Mouse (Mus musculus) heart, embryonic 16.5 days (tissue): ENCODE results near the gene Clk2. TPM values are rescaled to one million over a fixed set of nuclear protein-coding genes. Genes with fewer than 3 reads are reported as not detected.

Source experiments
- ATAC-seq: fragments of 200-750 bp; cut with Nextera tagmentation; replicated peaks from 2 replicates; pipeline ENCODE4 v1.8.0; 2017; ENCODE audit warnings: moderate number of reproducible peaks; ENCODE audit not compliant: insufficient read depth, low FRiP score; ENCODE audit errors: extremely low read depth
- H3K27ac ChIP-seq: fragments of 300-500 bp; sonication (generic); 2 replicates; pipeline ENCODE4 v1.5.1; 2014; ENCODE audit warnings: mild to moderate bottlenecking, low read length, control low read depth, moderate library complexity
- H3K27me3 ChIP-seq: fragments of 300-500 bp; sonication (generic); 2 replicates; pipeline ENCODE4 v1.6.1; 2014; ENCODE audit warnings: low read length, mixed read lengths; ENCODE audit not compliant: control insufficient read depth, insufficient read depth
- H3K36me3 ChIP-seq: fragments of 300-500 bp; sonication (generic); 2 replicates; pipeline ENCODE4 v1.6.1; 2014; ENCODE audit not compliant: control insufficient read depth, insufficient read depth
- H3K4me1 ChIP-seq: fragments of 300-500 bp; sonication (generic); 2 replicates; pipeline ENCODE4 v1.6.1; 2014; ENCODE audit warnings: low read length, mixed read lengths; ENCODE audit not compliant: control insufficient read depth, insufficient read depth
- H3K4me2 ChIP-seq: fragments of 300-500 bp; sonication (generic); 2 replicates; pipeline ENCODE4 v1.6.1; 2014; ENCODE audit warnings: low read depth, mild to moderate bottlenecking, control low read depth, low read length
- H3K4me3 ChIP-seq: fragments of 300-500 bp; sonication (generic); 2 replicates; pipeline ENCODE4 v1.5.1; 2014; ENCODE audit warnings: mild to moderate bottlenecking, control low read depth, low read length
- H3K9ac ChIP-seq: fragments of 300-500 bp; sonication (generic); 2 replicates; pipeline ENCODE4 v1.6.1; 2014; ENCODE audit warnings: low read length, control low read depth
- H3K9me3 ChIP-seq: fragments of 300-500 bp; sonication (generic); replicated peaks from 2 replicates; pipeline ENCODE4 v1.6.1; 2016; ENCODE audit warnings: low read length; ENCODE audit not compliant: control insufficient read depth
- WGBS: fragments of 180-500 bp; shearing (Covaris S2); extraction: QIAGEN DNeasy Blood & Tissue Kit; methylation state at CpG from one replicate; pipeline ENCODE4 v1.1.7; 2014; 5-methylcytosine and 5-hydroxymethylcytosine counted together
- polyA plus RNA-seq: library from polyadenylated mRNA; unstranded; fragments of >200 nt; fragmentation: Nextera tagmentation; extraction: Ambion mirVana; gene quantifications from 2 replicates; pipeline ENCODE4 v1.2.1, GENCODE M21; 2015

Gene Clk2
- polyA plus RNA-seq, 1 experiment from 2014 or later = 17.9 TPM

- no peak overlapping the region for H3K9ac ChIP-seq
- no peak overlapping the region for H3K4me3 ChIP-seq
- H3K9me3 ChIP-seq = no peaks in the 10 kb centered on the region
- ATAC-seq = no peak
- 45% methylated on average over 7 of the region's 7 CpGs for WGBS
- H3K4me2 ChIP-seq = no peak overlapping the region
- peaks cover 3% of the 10 kb centered on the region; the same call in 1 of the 2 replicates for H3K4me1 ChIP-seq
- H3K27me3 ChIP-seq = 0 out of 2 replicates have a peak, but pooled peaks cover 4% of the 10 kb centered on the region
- no peaks in the 10 kb centered on the region for H3K36me3 ChIP-seq
- H3K27ac ChIP-seq = no peak overlapping the region
Measured at GRCm38 (mm10) chr3:89133063-89133450, 31.5 kb upstream of the Clk2 start.

DNA sequence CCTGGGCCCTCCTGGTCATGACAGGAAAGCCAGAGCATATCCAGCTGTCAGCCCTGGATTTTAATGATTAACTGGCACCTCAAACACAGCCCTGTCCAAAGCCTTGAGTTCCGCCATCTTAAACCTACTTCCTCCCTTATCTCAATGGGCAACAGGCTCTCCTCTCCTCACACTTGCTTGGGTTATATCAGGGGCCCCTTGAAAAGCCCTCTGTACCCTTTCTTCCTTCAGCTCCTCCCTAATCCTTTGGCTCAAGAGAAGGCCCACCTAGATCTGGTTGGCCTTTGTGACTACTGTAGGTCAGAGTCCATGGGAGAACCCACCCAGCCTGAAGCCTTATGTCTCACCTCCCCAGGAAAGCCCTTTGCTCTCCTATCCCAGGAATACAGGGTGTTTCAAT, 30.8 kb upstream of the Clk2 start:
- no peak overlapping the region for H3K9ac ChIP-seq
- H3K4me1 ChIP-seq = peaks cover 3% of the 10 kb centered on the region; the same call in 1 of the 2 replicates
- no peak overlapping the region for H3K27ac ChIP-seq
- 45% methylated on average over 1 of the region's 1 CpGs for WGBS
- H3K9me3 ChIP-seq = no peaks in the 10 kb centered on the region
- no peak overlapping the region for H3K4me2 ChIP-seq
- no peaks in the 10 kb centered on the region for H3K36me3 ChIP-seq
- no peak for ATAC-seq
- H3K27me3 ChIP-seq = 0 out of 2 replicates have a peak, but pooled peaks cover 4% of the 10 kb centered on the region
- no peak overlapping the region for H3K4me3 ChIP-seq

DNA sequence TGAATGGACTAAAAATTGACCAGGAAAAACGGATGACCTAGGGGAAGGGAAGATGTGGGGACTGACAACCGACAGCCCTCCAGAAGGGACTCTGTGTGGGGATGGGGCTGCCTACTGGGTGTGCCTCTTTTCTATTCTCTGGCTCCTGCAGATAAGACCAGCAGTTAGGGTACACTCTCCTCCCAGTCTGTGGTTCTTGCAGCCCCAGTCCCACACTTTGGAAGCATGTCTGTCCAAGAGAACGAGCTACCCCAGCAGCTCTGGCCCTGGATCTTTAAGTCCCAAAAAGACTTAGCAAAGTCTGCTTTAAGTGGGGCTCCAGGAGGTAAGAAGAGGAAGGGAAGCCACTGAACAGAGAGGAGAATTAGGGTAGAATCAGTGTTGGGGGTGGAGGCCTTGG, 28.6 kb upstream of the Clk2 start, which contains the start of gene Pklr:
Gene Pklr, plus strand, starts transcription at position 185 of the 400 bp plus-strand sequence.
- no peak for ATAC-seq
- H3K4me3 ChIP-seq = no peak within 1 kb of the TSS

DNA sequence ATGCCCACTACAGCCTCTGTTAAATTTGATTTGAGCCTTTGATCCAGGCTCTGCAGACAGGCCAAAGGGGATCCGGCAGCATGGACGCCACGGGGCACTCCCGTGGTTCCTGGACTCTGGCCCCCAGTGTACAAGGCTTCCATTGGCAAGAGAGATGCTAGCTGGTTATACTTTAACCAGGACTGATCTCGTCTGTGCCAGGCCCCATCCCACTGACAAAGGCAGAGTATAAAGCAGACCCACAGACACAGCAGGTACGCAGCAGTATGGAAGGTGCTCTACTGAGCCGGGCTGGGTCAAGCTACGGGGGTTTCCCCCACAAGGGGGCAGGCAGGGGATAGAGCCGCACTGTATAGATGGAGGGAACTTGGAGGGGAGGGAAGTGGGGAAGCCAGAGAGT, 28.2 kb upstream of the Clk2 start:
- 39% methylated on average over 9 of the region's 9 CpGs for WGBS
- Histone ChIP-seq H3K9me3 (no peaks in the 10 kb centered on the region), H3K27me3 (0 out of 2 replicates have a peak, but pooled peaks cover 4% of the 10 kb centered on the region), H3K4me3 (no peak overlapping the region), H3K4me2 (no peak overlapping the region), H3K36me3 (no peaks in the 10 kb centered on the region), H3K27ac (no peak overlapping the region), H3K9ac (no peak overlapping the region), H3K4me1 (peaks cover 3% of the 10 kb centered on the region; the same call in 1 of the 2 replicates)
- no peak for ATAC-seq

More for the DNA sequence above, 28.6 kb upstream of the Clk2 start, which contains the start of gene Pklr:
- Histone ChIP-seq H3K36me3 (no peaks in the 10 kb centered on the region), H3K27ac (no peak within 1 kb of the TSS), H3K4me2 (no peak within 1 kb of the TSS), H3K27me3 (0 out of 2 replicates have a peak, but pooled peaks cover 4% of the 10 kb centered on the region), H3K9ac (no peak within 1 kb of the TSS), H3K4me1 (peaks cover 3% of the 10 kb centered on the region; the same call in 1 of the 2 replicates), H3K9me3 (no peaks in the 10 kb centered on the region)
- WGBS = 52% methylated on average over 3 of the region's 3 CpGs

GRCm38 (mm10) chr3:89144821-89145220, 19.8 kb upstream of the Clk2 start:
- no peaks in the 10 kb centered on the region for H3K36me3 ChIP-seq
- H3K27me3 ChIP-seq = peaks cover 48% of the 10 kb centered on the region
- 72% methylated on average over 10 of the region's 10 CpGs for WGBS
- no peak overlapping the region for H3K27ac ChIP-seq
- H3K4me3 ChIP-seq = no peak overlapping the region
- no peak overlapping the region for H3K4me2 ChIP-seq
- H3K9me3 ChIP-seq = no peaks in the 10 kb centered on the region
- no peak overlapping the region for H3K9ac ChIP-seq
- peaks cover 2% of the 10 kb centered on the region; the same call in 1 of the 2 replicates for H3K4me1 ChIP-seq
- ATAC-seq = no peak

GRCm38 (mm10) chr3:89145566-89145965, 19.0 kb upstream of the Clk2 start:
- Histone ChIP-seq H3K4me3 (no peak overlapping the region), H3K27ac (no peak overlapping the region), H3K4me1 (peaks cover 2% of the 10 kb centered on the region; the same call in 1 of the 2 replicates), H3K36me3 (no peaks in the 10 kb centered on the region), H3K9me3 (no peaks in the 10 kb centered on the region), H3K27me3 (peaks cover 53% of the 10 kb centered on the region), H3K4me2 (no peak overlapping the region), H3K9ac (no peak overlapping the region)
- no peak for ATAC-seq
- WGBS = 60% methylated on average over 8 of the region's 8 CpGs

GRCm38 (mm10) chr3:89147101-89147978, 17.3 kb upstream of the Clk2 start:
- peak overlapping the region; percentile 50 for H3K4me2 ChIP-seq
- H3K9me3 ChIP-seq = no peaks in the 10 kb centered on the region
- H3K4me1 ChIP-seq = peaks cover 2% of the 10 kb centered on the region; the same call in 1 of the 2 replicates
- no peak overlapping the region for H3K27ac ChIP-seq
- peaks cover 60% of the 10 kb centered on the region for H3K27me3 ChIP-seq
- WGBS = 19% methylated on average over 26 of the region's 26 CpGs
- H3K4me3 ChIP-seq = peak overlapping the region; percentile 34; the same call in 1 of the 2 replicates
- ATAC-seq = no peak
- H3K9ac ChIP-seq = no peak overlapping the region
- H3K36me3 ChIP-seq = no peaks in the 10 kb centered on the region

GRCm38 (mm10) chr3:89147979-89148311, 16.6 kb upstream of the Clk2 start:
- peak overlapping the region; percentile 50 for H3K4me2 ChIP-seq
- peaks cover 60% of the 10 kb centered on the region for H3K27me3 ChIP-seq
- H3K4me3 ChIP-seq = peak overlapping the region; percentile 34; the same call in 1 of the 2 replicates
- no peak overlapping the region for H3K9ac ChIP-seq
- H3K36me3 ChIP-seq = no peaks in the 10 kb centered on the region
- 5% methylated on average over 15 of the region's 15 CpGs for WGBS
- H3K9me3 ChIP-seq = no peaks in the 10 kb centered on the region
- peaks cover 2% of the 10 kb centered on the region; the same call in 1 of the 2 replicates for H3K4me1 ChIP-seq
- no peak for ATAC-seq
- H3K27ac ChIP-seq = no peak overlapping the region

- H3K27ac ChIP-seq = no peak overlapping the region
- peaks cover 60% of the 10 kb centered on the region for H3K27me3 ChIP-seq
- WGBS = 73% methylated on average over 14 of the region's 14 CpGs
- no peak for ATAC-seq
- H3K4me2 ChIP-seq = no peak overlapping the region
- H3K9me3 ChIP-seq = no peaks in the 10 kb centered on the region
- no peak overlapping the region for H3K9ac ChIP-seq
- peaks cover 2% of the 10 kb centered on the region; the same call in 1 of the 2 replicates for H3K4me1 ChIP-seq
- H3K36me3 ChIP-seq = no peaks in the 10 kb centered on the region
- no peak overlapping the region for H3K4me3 ChIP-seq
Measured at GRCm38 (mm10) chr3:89148567-89148966, 16.0 kb upstream of the Clk2 start.
